Mouse (Mus musculus): Measurements from ENCODE around the gene Acot11.
"Not testable (repeated sequence)": the region's sequence is repeated elsewhere in the genome, so short reads cannot be mapped to it uniquely, and the experiment has no call there.

The Acot11 gene

GRCm38 (mm10) chr4:106772558-106772957 lies 32.2 kb downstream of the Acot11 start:
- no peak for DNase-seq

GRCm38 (mm10) chr4:106769306-106769705 lies 35.5 kb downstream of the Acot11 start:
- no peak for DNase-seq

GRCm38 (mm10) chr4:106764166-106764565 lies 40.6 kb downstream of the Acot11 start:
- no peak for DNase-seq

- no peak for DNase-seq
Measured at GRCm38 (mm10) chr4:106751726-106752125, 53.1 kb downstream of the Acot11 start.

GRCm38 (mm10) chr4:106749699-106750098 lies 55.1 kb downstream of the Acot11 start:
- DNase-seq: peak; percentile 30

- no peak for DNase-seq
Measured at GRCm38 (mm10) chr4:106747001-106747580, 57.7 kb downstream of the Acot11 start.

- DNase-seq: no peak
Measured at GRCm38 (mm10) chr4:106745862-106746261, 58.9 kb downstream of the Acot11 start.

- peak; percentile 52 for DNase-seq
Measured at GRCm38 (mm10) chr4:106737904-106738303, 66.9 kb downstream of the Acot11 start.

GRCm38 (mm10) chr4:106736884-106737283 lies 67.9 kb downstream of the Acot11 start:
- not testable (repeated sequence) for DNase-seq

GRCm38 (mm10) chr4:106733636-106734035 lies 71.2 kb downstream of the Acot11 start, which contains the start of gene Fam151a:
Fam151a (plus strand) TSS chr4:106733889.
- peak; percentile 54 for DNase-seq

- DNase-seq: peak; percentile 88
Measured at GRCm38 (mm10) chr4:106730814-106731213, 74.0 kb downstream of the Acot11 start, which contains the start of gene Mroh7. Mroh7 (minus strand) TSS chr4:106730925.

- peak; percentile 39 for DNase-seq
Measured at GRCm38 (mm10) chr4:106720631-106721030, 84.2 kb downstream of the Acot11 start.

GRCm38 (mm10) chr4:106713622-106714021 lies 91.2 kb downstream of the Acot11 start:
- DNase-seq: no peak

- peak; percentile 66 for DNase-seq
Measured at GRCm38 (mm10) chr4:106708408-106708807, 96.4 kb downstream of the Acot11 start.

- DNase-seq: no peak
Measured at GRCm38 (mm10) chr4:106707957-106708356, 96.8 kb downstream of the Acot11 start.

- no peak for DNase-seq
Measured at GRCm38 (mm10) chr4:106705096-106705665, 99.6 kb downstream of the Acot11 start.

- peak; percentile 48 for DNase-seq
Measured at GRCm38 (mm10) chr4:106704416-106704815, 100.4 kb downstream of the Acot11 start.

- no peak for DNase-seq
Measured at GRCm38 (mm10) chr4:106703956-106704355, 100.8 kb downstream of the Acot11 start.

- DNase-seq: no peak
Measured at GRCm38 (mm10) chr4:106700798-106701197, 104.0 kb downstream of the Acot11 start.

- peak; percentile 43 for DNase-seq
Measured at GRCm38 (mm10) chr4:106699989-106700388, 104.8 kb downstream of the Acot11 start.
